Mouse (Mus musculus) ES-E14 (cell line): Measurements from ENCODE around the gene Acin1.

ENCODE experiments used
- CHD2 ChIP-seq: IDR thresholded peaks from 2 replicates; pipeline ENCODE4 v1.6.1; 2014; ENCODE audit warnings: mild to moderate bottlenecking, low read depth, low read length, inconsistent platforms
- HCFC1 ChIP-seq: IDR thresholded peaks from 2 replicates; pipeline ENCODE4 v1.6.1; 2012; ENCODE audit warnings: low read length, inconsistent platforms, borderline replicate concordance; ENCODE audit not compliant: insufficient read depth
- ZC3H11A ChIP-seq: IDR thresholded peaks from 2 replicates; pipeline ENCODE4 v1.6.1; 2012; ENCODE audit warnings: low read depth, mild to moderate bottlenecking, inconsistent platforms, low read length, borderline replicate concordance

- TF ChIP-seq CHD2 (no peak), HCFC1 (0 out of 2 replicates have a peak, but pooled peaks have one; percentile 12), ZC3H11A (0 out of 2 replicates have a peak, but pooled peaks have one; percentile 9)
Observed at GRCm38 (mm10) chr14:54641305-54641969, 45.3 kb downstream of the Acin1 start, which contains the start of gene Cdh24.
